Mouse (Mus musculus) urinary bladder, postnatal 36 days (tissue): ENCODE measurements at regions not wholly inside any gene's neighbourhood (a gene's known extent, or its start where the extent isn't known, plus 50 kb on each side); places are given as distances from the start of the nearest gene placed in this dataset.
"Not testable (repeated sequence)": the region's sequence is repeated elsewhere in the genome, so short reads cannot be mapped to it uniquely, and the experiment has no call there.

Experiments
- DNase-seq, 2 experiments: peaks; one replicate each; pipeline ENCODE4 v3.0.0; 2022; ENCODE audit warnings: low spot score in 2 of 2, mixed read lengths in 1 of 2

- DNase-seq = no peak
Observed at GRCm38 (mm10) chr13:99128979-99129378, 55.6 kb upstream of the Zfp366 start.

- DNase-seq = peak in 1 of 2 experiments; percentile 25
Observed at GRCm38 (mm10) chr13:99128284-99128691, 56.3 kb upstream of the Zfp366 start.

- DNase-seq = no peak
Observed at GRCm38 (mm10) chr13:99127716-99128115, 56.9 kb upstream of the Zfp366 start.

DNA sequence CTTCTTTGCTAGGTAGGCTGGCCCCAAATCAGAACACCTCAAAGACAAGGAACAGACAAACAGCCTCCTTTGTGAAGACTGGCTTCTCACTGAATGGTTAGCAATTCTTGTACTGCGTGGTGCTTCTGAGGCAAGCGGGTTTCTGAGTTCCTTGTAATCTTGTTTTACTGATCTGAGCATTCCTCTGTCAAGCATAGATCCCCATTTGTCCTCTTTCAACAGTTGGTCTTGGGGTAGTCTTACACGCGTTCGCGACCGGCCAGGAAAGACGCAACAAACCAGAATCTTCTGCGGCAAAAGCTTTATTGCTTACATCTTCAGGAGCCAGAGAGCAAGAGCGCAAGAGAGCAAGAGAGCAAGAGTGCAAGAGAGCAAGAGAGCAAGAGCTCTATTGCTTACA is 57.7 kb upstream of the Zfp366 start:
- DNase-seq = not testable (repeated sequence)

DNA sequence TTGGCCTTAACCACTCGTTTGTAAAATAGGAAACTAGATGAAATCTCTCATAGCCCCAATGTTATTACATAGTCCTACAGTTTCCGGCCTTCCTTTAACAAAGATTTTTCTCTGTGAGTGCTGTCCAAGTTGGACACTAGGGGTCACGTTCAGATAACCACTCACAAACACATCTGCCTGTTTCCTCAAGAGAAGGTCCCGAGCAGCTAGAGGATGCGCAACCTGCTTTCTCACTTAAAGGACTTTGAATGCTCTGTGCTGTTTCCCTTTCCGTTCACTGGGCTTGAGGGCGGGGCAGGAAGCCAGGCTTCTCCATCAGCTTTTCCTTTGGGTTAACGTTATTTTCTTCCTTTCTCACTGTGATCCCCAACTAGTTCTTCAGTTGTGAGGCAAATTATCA is 58.1 kb upstream of the Zfp366 start:
- no peak for DNase-seq

- no peak for DNase-seq
Observed at GRCm38 (mm10) chr13:99125946-99126345, 58.7 kb upstream of the Zfp366 start.

GRCm38 (mm10) chr13:99124894-99125570 is 59.6 kb upstream of the Zfp366 start:
- DNase-seq = peak; percentile 32 to 63

DNA sequence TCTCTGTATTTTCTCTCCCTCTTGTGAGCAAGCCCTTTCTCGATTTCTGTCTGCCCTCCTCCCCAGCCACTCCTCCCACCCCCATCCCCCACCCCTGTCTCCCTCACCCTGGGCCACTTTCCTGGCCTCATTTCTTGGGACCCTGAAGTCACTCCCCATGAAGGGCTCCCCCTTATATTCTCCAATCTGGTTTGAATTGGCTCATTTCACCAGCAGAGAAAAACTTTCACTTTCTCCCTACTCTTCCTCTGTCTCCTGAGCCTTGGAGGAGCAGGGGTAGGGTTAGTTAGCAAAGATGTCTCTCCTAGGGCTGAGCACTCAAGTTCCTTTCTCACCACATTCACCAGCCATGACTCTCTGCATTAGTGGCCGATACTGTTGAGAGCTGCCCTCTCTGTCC is 60.5 kb upstream of the Zfp366 start:
- DNase-seq = no peak

GRCm38 (mm10) chr13:99123476-99124140 is 61.0 kb upstream of the Zfp366 start:
- DNase-seq = no peak

DNA sequence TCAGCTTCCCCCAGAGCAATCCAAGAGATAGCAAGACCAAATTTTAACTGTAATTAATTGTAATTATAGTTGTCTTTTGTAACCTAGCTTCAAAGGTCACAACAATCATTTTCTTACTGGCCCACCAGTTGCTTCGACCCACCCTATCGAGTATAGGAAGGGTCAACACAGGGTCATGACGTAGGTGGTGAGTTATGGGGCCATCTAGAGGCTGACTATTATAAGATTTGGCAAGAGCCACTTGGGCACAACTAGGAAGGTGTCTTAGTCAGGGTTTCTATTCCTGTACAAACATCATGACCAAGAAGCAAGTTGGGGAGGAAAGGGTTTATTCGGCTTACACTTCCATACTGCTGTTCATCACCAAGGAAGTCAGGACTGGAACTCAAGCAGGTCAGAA is 62.1 kb upstream of the Zfp366 start:
- not testable (repeated sequence) for DNase-seq

DNA sequence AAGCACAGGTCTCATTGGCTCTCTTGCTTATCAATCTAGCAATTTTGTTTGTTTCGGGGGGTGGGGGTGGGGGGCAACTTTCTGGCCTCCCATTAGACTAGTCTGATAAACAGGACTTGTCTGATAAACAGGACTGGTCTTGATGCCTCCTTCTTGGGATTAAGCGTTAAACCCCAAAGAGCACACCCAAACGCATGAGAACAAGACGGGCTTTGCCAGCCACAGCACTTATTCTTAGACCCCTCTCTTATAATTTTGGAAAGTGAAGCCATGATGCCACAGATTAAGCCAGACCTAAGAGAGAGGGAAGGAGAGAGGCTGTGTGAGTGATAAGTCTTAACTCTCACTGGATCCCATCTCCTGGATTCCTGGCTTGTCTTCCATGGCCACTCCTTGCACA is 63.5 kb upstream of the Zfp366 start:
- DNase-seq = no peak

- no peak for DNase-seq
Observed at GRCm38 (mm10) chr13:99119941-99120340, 64.7 kb upstream of the Zfp366 start.

GRCm38 (mm10) chr13:99118901-99119300 is 65.7 kb upstream of the Zfp366 start:
- DNase-seq = no peak

DNA sequence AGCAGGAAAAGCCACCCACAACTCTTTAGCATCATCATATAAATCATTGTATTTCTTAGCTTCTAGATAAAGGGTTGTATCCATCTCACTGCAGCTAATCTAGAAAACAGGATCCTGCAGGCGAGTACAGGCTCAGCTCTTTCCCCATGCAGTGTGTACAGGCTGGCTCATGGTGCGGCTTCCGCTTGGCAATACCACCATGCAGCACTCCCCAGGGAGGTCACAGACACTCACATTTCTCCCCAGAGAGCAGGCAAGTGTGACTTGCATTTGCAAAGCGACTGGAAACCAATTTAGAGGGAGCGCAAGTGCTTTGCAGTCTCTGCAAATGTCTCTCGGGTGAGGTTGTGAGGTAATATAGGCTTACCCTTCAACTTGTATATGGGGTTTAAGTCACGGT is 69.1 kb upstream of the Zfp366 start:
- no peak for DNase-seq

- no peak for DNase-seq
Observed at GRCm38 (mm10) chr13:99114565-99114964, 70.1 kb upstream of the Zfp366 start.

DNA sequence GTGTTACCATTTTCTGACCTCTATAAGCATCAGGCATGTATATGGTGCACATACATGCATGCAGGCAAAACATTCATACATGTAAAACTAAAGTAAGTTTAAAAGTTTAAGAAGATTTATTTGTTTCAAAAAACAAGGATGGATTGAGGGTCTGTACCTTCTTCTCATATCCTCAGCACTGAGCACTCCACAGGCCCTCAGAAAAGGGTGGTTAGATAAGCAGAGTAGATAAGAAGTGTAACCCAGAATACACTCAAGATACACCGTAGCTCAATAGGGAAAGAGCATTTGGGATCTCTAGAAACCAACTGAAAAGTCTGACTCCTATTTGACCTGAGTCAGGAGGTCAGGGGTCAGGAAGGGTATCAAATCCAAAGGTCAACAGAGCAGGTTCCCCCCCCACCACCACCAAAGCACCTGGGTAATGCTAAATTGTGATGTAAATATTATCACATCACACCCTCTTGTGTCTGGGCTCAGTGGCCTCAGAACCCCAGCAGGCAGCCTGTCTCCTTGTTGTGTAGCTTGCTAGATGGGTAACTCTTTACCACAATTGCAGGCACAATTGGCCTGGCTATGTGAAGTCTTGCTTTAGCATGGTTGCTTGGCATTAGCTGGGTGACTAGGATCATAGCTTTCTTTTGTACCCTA is 72.8 kb upstream of the Zfp366 start:
- no peak for DNase-seq

DNA sequence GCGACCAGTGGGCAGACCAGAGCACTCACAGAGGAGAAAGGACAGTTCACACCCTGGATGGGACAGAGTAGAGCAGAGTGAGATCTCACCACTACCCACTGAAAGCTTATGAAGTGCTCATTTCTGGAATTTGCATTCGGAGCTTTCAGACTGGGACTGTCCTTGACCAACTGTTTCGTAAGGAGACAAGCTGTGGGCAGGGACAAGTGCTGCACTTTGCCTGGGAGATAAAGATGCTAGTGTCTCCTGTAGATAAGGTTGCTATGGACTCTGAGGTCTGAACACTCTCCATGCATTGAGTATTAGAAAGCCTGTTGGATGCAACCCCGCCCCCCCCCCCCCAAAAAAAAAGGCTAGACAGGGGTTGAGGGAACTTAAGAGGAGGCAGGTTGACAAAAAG is 76.6 kb upstream of the Zfp366 start:
- DNase-seq = no peak

GRCm38 (mm10) chr13:99102089-99102681 is 82.4 kb upstream of the Zfp366 start:
- DNase-seq = no peak

DNA sequence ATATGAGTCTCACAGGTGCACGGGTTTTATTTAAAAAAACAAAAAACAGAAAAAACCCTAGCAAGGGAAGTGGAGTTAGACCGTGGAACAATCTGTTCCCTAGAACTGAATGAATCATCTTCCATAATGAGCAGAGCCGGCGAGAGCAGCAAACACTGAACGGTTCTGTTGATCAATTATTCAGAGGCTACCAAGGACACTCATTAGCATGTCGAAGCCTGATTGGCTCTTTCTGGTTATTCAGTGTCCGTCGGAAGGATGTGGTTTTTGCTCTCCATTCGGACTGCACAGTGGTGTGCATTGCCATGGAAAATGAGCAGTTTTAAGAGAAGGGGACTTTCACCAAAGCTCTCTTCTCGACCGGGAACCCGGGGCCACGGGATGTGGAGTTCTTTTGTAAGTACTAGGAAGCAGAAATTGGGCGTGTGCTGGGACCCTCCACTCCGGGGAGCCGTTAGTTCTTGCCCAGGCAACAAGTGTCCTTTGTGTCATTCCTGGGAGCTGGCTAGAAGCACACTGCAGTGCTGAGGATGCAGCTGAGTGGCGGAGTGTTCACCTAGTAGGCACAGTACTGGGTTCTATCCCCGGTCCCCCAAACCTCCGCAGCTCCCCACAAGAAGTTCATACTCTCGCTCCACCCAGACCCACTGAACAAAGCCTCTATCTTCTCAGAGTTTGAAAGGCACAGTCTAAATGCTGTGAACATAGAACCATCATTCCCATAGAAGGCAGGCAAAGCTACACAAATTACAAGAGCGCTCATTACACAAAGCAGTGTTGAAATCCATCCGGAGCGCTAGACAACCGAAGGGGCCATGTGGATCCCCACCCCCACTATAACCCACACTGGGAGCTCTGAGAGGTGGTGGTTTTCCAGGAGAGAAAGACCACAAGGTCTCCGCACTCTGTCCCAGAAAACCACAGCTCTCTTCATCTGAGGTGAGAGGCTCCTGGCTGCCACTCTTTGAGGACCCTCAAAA is 83.9 kb upstream of the Zfp366 start:
- DNase-seq = no peak

DNA sequence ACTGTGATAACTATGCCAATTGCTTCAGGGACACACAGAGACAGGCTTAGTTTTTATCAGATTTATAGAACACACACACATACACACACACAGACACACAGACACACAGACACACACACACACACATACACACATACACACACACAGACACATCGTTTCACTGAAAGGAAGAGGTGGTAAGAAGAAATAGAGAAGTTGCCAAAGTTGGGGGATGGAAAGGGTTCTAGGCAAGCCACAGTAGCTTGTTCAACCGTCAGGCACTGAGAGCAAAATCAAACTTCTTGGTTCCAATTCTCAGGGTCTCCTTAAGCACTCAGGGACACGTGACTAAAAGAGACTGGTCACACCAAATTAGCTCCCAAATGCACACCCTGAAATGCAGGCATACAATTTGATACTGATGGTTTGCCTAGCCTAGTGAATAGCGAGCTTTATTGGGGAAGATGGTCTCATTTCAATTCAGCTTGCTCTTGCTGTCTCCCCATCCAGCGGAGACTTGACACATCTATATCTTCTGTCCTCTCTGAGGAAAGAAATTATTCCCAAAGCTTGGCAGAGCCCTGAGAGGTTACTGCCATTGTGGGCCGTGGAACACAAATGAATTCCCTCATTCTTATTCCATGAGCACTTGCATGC is 84.7 kb upstream of the Zfp366 start:
- DNase-seq = no peak

GRCm38 (mm10) chr13:99099226-99099625 is 85.4 kb upstream of the Zfp366 start:
- DNase-seq = no peak
